Mouse (Mus musculus) embryonic facial prominence, embryonic 14.5 days (tissue): Measurements from ENCODE around the gene Pabpc1l. TPM values are rescaled to one million over a fixed set of nuclear protein-coding genes. Genes with fewer than 3 reads are reported as not detected.

Source experiments
- ATAC-seq: fragments of 200-750 bp; cut with Nextera tagmentation; 2 replicates; pipeline ENCODE4 v1.8.0; 2017; ENCODE audit warnings: low read depth, moderate number of reproducible peaks, moderate TSS enrichment
- DNase-seq: peaks from one replicate; pipeline ENCODE4 v3.0.0-alpha.2; 2015; ENCODE audit warnings: low spot score
- H3K27ac ChIP-seq: fragments of 300-500 bp; sonication (generic); replicated peaks from 2 replicates; pipeline ENCODE4 v1.5.1; 2014; ENCODE audit warnings: low read depth, mild to moderate bottlenecking, low read length, moderate library complexity
- H3K27me3 ChIP-seq: fragments of 300-500 bp; sonication (generic); replicated peaks from 2 replicates; pipeline ENCODE4 v1.6.1; 2014; ENCODE audit warnings: low read length; ENCODE audit not compliant: control insufficient read depth, insufficient read depth
- H3K36me3 ChIP-seq: fragments of 300-500 bp; sonication (generic); 2 replicates; pipeline ENCODE4 v1.6.1; 2014; ENCODE audit warnings: low read length, mixed read lengths; ENCODE audit not compliant: control insufficient read depth, insufficient read depth
- H3K4me1 ChIP-seq: fragments of 300-500 bp; sonication (generic); 2 replicates; pipeline ENCODE4 v1.6.1; 2014; ENCODE audit warnings: antibody characterized with exemption, low read length; ENCODE audit not compliant: control insufficient read depth, insufficient read depth
- H3K4me2 ChIP-seq: fragments of 300-500 bp; sonication (generic); 2 replicates; pipeline ENCODE4 v1.6.1; 2014; ENCODE audit warnings: low read depth, mild to moderate bottlenecking, low read length, moderate library complexity, mixed read lengths
- H3K4me3 ChIP-seq: fragments of 300-500 bp; sonication (generic); 2 replicates; pipeline ENCODE4 v1.5.1; 2014; ENCODE audit warnings: low read depth, mild to moderate bottlenecking, low read length
- H3K9ac ChIP-seq: fragments of 300-500 bp; sonication (generic); 2 replicates; pipeline ENCODE4 v1.6.1; 2014; ENCODE audit warnings: low read depth, mild to moderate bottlenecking, low read length, moderate library complexity, mixed read lengths
- H3K9me3 ChIP-seq: fragments of 300-500 bp; sonication (generic); 2 replicates; pipeline ENCODE4 v1.6.1; 2016; ENCODE audit warnings: low read length; ENCODE audit not compliant: control insufficient read depth
- WGBS: fragments of 180-500 bp; shearing (Covaris S2); extraction: QIAGEN DNeasy Blood & Tissue Kit; methylation state at CpG from one replicate; pipeline ENCODE4 v1.1.7; 2014; 5-methylcytosine and 5-hydroxymethylcytosine counted together
- polyA plus RNA-seq: library from polyadenylated mRNA; unstranded; fragments of >200 nt; fragmentation: Nextera tagmentation; extraction: Ambion mirVana; gene quantifications from 2 replicates; pipeline ENCODE4 v1.2.1, GENCODE M21; 2014

The Pabpc1l gene
- polyA plus RNA-seq, 1 experiment from 2014 or later = 2.8 TPM

DNA sequence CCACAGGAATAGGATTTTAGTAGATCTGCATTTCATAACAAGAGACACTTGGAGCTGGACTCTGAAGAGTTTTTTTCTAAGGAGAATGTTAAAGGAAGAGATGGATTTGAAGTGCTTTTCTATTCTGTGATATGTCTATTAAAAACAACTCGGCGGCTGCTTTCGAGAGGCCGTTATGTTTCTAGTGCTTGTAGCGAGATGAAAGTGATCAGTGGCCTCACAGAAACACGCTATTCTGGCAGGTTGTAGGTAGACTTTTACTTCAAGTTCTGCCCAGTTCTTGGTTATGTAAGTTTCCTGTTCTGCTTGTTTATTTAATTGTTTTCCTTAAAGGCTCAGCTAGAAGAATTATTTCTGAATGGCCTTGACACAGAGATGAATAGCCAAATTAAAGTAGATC lies 26.3 kb upstream of the Pabpc1l start:
- peaks cover 13% of the 10 kb centered on the region; the same call in 1 of the 2 replicates for H3K36me3 ChIP-seq
- H3K9ac ChIP-seq = no peak overlapping the region
- H3K27ac ChIP-seq = no peak overlapping the region
- H3K27me3 ChIP-seq = no peaks in the 10 kb centered on the region
- H3K4me3 ChIP-seq = no peak overlapping the region
- peaks cover 17% of the 10 kb centered on the region for H3K4me1 ChIP-seq
- H3K4me2 ChIP-seq = no peak overlapping the region
- 92% methylated on average over 6 of the region's 6 CpGs for WGBS
- ATAC-seq = no peak
- DNase-seq = no peak
- H3K9me3 ChIP-seq = no peaks in the 10 kb centered on the region

DNA sequence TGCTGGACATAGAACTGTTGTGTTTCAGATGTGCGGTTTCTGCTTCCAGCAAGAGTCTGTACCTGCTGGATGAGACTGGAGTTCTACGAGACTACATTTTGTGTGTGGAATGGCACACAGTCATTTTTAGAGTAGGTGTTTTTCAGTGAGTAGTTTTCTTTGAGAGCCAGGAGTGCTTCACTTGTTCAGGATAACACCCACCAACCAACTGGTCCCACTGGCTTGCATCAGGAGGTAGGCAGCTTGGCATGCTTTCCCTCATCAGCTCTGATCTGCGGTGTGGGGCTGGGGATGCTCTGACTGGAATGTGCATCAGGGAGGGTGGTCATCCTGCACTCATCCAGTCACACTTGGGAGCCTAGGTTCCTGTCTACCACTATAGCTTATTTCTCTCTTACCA lies 22.6 kb upstream of the Pabpc1l start:
- peaks cover 6% of the 10 kb centered on the region; the same call in 1 of the 2 replicates for H3K36me3 ChIP-seq
- no peak for ATAC-seq

DNA sequence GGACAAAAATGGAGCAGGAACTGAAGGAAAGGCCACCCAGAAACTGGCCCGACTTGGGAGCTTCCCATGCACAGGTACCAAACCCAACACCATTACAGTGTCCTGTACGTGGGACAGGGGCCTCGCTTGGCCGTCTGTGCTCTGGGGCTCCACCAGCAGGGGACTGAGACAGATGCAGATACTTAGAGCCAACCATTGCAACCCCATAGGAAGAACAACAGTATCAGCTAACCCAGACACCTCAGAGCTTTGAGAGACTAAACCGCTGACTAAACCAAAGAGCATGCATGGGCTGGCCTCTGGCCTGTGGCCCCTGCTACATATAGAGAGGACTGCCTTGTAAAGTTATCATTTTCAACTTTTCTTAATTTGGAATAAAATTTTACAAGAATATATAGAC lies 20.7 kb upstream of the Pabpc1l start:
- DNase-seq (no peak), ATAC-seq (no peak)
- peaks cover 16% of the 10 kb centered on the region for H3K4me1 ChIP-seq
- 79% methylated on average over 5 of the region's 5 CpGs for WGBS
- no peak overlapping the region for H3K27ac ChIP-seq
- no peaks in the 10 kb centered on the region for H3K9me3 ChIP-seq
- no peak overlapping the region for H3K9ac ChIP-seq
- no peak overlapping the region for H3K4me3 ChIP-seq
- 0 out of 2 replicates have a peak, but pooled peaks cover 6% of the 10 kb centered on the region for H3K36me3 ChIP-seq
- no peaks in the 10 kb centered on the region for H3K27me3 ChIP-seq
- no peak overlapping the region for H3K4me2 ChIP-seq

More for the DNA sequence above, 22.6 kb upstream of the Pabpc1l start:
- Histone ChIP-seq H3K4me3 (no peak overlapping the region), H3K9me3 (no peaks in the 10 kb centered on the region), H3K4me2 (no peak overlapping the region), H3K27ac (no peak overlapping the region), H3K4me1 (peaks cover 16% of the 10 kb centered on the region), H3K9ac (no peak overlapping the region), H3K27me3 (no peaks in the 10 kb centered on the region)
- WGBS = 98% methylated on average over 3 of the region's 3 CpGs
- no peak for DNase-seq

DNA sequence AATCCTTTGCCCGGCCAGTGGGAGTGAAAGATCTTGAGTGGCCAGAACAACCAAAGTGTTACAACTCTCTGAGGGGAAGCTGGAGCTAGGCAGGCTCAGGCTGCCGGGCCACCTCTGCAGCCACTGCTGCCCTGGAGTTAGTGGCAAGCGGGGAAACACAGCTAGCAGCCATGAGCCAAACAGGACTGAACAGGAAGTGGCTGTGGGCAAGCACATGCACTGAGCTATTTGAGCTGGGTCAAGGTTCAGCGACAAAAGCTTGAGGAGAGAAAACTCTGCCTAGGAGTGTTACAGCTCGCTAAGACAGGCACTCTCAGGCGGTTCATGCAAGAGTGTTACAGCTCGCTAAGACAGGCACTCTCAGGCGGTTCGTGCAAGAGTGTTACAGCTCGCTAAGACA lies 18.3 kb upstream of the Pabpc1l start:
- Histone ChIP-seq H3K27me3 (no peaks in the 10 kb centered on the region), H3K9ac (no peak overlapping the region), H3K27ac (no peak overlapping the region), H3K4me1 (peaks cover 16% of the 10 kb centered on the region), H3K36me3 (peaks cover 13% of the 10 kb centered on the region), H3K4me3 (no peak overlapping the region), H3K9me3 (no peaks in the 10 kb centered on the region), H3K4me2 (no peak overlapping the region)
- no peak for DNase-seq
- ATAC-seq = no peak
- WGBS = 63% methylated on average over 10 of the region's 10 CpGs

DNA sequence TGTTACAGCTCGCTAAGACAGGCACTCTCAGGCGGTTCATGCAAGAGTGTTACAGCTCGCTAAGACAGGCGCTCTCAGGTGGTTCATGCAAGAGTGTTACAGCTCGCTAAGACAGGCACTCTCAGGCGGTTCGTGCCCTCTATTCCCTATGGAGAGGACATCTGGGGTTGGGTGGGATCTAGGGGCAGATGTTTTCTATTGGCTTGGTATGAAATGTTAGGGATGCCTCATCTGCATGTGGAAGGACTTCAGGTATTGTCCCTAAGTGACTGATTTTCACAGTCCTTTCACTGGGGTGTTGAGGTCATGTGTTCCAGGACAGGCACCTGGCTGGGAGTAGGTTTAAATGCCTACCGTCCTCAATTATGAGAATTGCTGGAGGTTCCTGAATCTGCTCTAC lies 17.7 kb upstream of the Pabpc1l start:
- no peak overlapping the region for H3K4me2 ChIP-seq
- WGBS = 84% methylated on average over 8 of the region's 8 CpGs
- ATAC-seq = no peak
- no peak overlapping the region for H3K9ac ChIP-seq
- H3K27ac ChIP-seq = no peak overlapping the region
- H3K4me3 ChIP-seq = no peak overlapping the region
- H3K36me3 ChIP-seq = peaks cover 18% of the 10 kb centered on the region
- DNase-seq = no peak
- peaks cover 16% of the 10 kb centered on the region for H3K4me1 ChIP-seq
- no peaks in the 10 kb centered on the region for H3K27me3 ChIP-seq
- H3K9me3 ChIP-seq = no peaks in the 10 kb centered on the region

DNA sequence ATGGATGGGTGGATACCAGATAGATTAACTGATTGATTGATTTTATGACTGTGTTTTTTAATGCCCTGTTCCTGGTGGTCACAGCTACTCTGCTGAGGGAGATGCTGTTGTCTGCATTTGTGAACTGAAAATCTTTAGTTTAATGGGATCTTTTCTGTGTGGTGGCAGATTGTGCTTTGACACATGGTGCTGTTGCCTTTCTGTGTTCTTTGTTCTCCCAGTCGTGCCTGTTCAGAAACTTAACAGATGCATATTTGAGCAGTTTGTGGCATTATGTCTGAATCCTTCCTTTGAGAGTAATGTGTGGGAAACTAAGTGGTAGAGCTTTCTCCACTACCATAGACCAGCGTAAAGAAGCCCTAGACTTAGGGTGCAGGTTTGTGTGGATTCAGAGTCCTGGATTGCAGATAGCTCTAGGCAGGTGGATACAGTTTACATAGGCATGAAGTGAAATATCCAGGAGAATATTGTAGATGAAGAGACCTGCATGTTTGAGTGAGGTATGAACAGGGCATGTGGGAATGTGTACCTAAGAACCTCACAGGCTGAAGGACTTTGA lies 17.2 kb upstream of the Pabpc1l start:
- Histone ChIP-seq H3K4me1 (peaks cover 13% of the 10 kb centered on the region), H3K27me3 (no peaks in the 10 kb centered on the region), H3K4me2 (no peak overlapping the region), H3K27ac (no peak overlapping the region), H3K9me3 (no peaks in the 10 kb centered on the region), H3K36me3 (peaks cover 18% of the 10 kb centered on the region), H3K4me3 (no peak overlapping the region), H3K9ac (no peak overlapping the region)
- ATAC-seq (no peak), DNase-seq (no peak)
- 75% methylated on average over 2 of the region's 2 CpGs for WGBS

DNA sequence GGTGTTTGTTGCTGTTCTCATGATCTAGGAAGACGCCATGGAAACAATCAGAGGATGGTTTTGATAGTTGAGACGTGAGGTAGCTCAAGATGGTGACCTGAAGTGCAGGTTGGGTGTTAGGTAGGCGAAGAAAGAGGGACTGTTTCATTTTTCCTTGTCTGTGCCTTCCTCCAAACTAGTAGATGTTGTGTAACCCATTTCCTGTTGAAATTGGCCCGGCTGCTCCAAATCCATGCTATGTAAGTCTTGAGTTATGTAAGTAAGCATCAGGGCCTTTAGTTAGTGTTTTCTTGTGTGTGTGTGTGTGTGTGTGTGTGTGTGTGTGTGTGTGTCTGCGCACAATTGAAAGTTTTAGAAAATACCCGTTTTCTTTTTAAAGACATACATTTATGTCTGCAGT lies 16.0 kb upstream of the Pabpc1l start:
- H3K4me3 ChIP-seq = no peak overlapping the region
- no peak overlapping the region for H3K27ac ChIP-seq
- no peaks in the 10 kb centered on the region for H3K9me3 ChIP-seq
- no peak for DNase-seq
- no peak for ATAC-seq
- H3K4me1 ChIP-seq = peaks cover 13% of the 10 kb centered on the region
- no peak overlapping the region for H3K9ac ChIP-seq
- H3K4me2 ChIP-seq = no peak overlapping the region
- no peaks in the 10 kb centered on the region for H3K27me3 ChIP-seq
- 87% methylated on average over 6 of the region's 6 CpGs for WGBS
- H3K36me3 ChIP-seq = peaks cover 30% of the 10 kb centered on the region

DNA sequence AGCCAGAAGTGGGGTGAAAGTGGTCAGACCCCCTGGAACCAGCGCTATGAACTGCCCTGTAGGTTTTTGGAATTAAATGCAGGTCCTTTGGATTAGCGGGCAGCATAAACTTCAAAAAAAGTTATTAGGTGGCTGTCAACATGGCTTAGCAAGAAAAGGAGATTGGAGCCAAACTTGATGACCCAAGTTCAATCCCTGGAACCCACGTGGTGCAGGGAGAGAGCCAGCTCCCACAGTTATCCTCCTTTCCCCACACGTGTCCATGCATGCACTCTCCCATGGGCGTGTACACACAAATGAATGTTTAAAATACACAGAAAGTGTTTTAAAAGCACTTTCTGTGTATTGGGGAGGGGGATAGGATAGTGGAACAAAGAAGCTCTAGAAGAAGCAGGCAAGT lies 14.8 kb upstream of the Pabpc1l start:
- no peak for DNase-seq
- Histone ChIP-seq H3K4me1 (peaks cover 10% of the 10 kb centered on the region), H3K9ac (no peak overlapping the region), H3K4me2 (no peak overlapping the region), H3K27ac (no peak overlapping the region), H3K27me3 (no peaks in the 10 kb centered on the region), H3K4me3 (no peak overlapping the region), H3K36me3 (peaks cover 42% of the 10 kb centered on the region), H3K9me3 (no peaks in the 10 kb centered on the region)
- no peak for ATAC-seq
- 78% methylated on average over 5 of the region's 5 CpGs for WGBS

DNA sequence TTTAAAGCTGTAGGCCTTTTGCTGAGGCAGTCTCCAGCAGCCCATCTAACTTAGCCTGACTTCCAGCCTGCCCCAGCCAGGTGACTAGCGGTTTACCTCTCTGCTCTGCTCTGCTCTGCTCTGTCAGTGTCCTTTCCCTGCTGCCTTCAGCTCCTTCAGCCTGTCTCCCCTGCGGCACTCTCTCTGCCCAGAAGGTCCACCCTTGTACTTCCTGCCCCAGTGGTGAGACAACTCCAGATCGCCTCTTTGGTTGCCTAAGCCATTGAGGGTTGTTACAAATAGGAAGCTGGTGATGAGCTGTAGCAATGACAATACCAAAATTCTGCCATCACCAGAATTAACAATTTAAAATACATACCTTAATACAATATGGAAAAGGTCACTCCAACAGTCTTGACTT lies 14.3 kb upstream of the Pabpc1l start:
- H3K36me3 ChIP-seq = peaks cover 47% of the 10 kb centered on the region
- H3K4me3 ChIP-seq = no peak overlapping the region
- H3K27me3 ChIP-seq = no peaks in the 10 kb centered on the region
- DNase-seq (no peak), ATAC-seq (no peak)
- H3K4me2 ChIP-seq = no peak overlapping the region
- 89% methylated on average over 3 of the region's 3 CpGs for WGBS
- no peak overlapping the region for H3K9ac ChIP-seq
- no peak overlapping the region for H3K27ac ChIP-seq
- peaks cover 6% of the 10 kb centered on the region for H3K4me1 ChIP-seq
- no peaks in the 10 kb centered on the region for H3K9me3 ChIP-seq
